Mouse (Mus musculus): ENCODE results near the gene Nradd. TPM values are rescaled to one million over a fixed set of nuclear protein-coding genes. Genes with fewer than 3 reads are reported as not detected.

Gene Nradd
- total RNA-seq, 2 experiments from 2014 or later = 0.92 to 1.2 TPM

DNA sequence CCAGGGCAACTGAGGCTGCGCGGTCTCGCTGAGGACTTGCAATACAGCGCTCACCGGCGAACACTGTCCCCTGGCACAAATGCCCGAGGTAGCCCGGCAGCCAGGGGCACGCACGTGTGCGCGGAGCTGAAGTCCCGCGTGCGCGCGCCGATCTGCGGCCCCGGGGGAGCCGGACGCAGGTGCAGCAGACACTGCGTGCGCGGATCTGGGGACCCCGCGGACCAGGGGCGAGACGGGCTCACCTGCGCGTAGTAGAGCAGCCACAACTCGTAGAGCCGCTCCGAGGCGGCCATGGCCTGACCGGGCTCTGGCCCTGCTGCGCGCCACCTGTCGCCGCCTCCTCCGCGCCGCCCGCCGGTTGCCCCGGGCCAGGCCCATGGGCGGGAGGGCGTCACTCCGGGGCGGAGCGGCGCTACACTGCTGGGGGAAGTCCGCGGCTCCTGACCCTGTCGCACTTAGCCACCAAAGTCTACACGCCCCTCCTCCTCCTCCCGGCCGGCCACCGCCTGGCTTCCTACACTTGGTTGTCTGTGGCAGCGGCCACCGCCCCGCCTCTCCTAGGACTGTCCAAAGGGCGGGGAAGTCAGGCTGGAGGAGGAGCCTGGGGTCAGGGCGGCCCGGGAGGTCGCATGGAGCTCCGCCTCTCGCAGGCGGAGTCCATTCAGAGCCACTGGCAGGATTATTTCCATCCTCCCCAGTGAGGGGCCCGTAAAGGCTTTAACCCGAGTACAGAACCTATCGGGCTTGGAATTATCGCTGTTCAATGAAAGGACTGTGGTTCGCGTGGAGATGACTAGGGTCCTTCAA, 29.6 kb upstream of the Nradd start, which contains the start of gene Nbeal2:
Gene Nbeal2, minus strand, starts transcription at position 507 of the 807 bp plus-strand sequence.
- intact Hi-C loops (cut with DNase I) = loop anchor here (2.0 kb wide), 1 partner anchor 19 kb away; no protein-coding TSS in a partner anchor
- DNase-seq = peak; percentile 91 to 93

- DNase-seq = no peak
- intact Hi-C loops (cut with DNase I) = loop anchor here (2.0 kb wide), 1 partner anchor 18 kb away; no protein-coding TSS in a partner anchor
Observed at GRCm38 (mm10) chr9:110652963-110653654, 28.9 kb upstream of the Nradd start.

DNA sequence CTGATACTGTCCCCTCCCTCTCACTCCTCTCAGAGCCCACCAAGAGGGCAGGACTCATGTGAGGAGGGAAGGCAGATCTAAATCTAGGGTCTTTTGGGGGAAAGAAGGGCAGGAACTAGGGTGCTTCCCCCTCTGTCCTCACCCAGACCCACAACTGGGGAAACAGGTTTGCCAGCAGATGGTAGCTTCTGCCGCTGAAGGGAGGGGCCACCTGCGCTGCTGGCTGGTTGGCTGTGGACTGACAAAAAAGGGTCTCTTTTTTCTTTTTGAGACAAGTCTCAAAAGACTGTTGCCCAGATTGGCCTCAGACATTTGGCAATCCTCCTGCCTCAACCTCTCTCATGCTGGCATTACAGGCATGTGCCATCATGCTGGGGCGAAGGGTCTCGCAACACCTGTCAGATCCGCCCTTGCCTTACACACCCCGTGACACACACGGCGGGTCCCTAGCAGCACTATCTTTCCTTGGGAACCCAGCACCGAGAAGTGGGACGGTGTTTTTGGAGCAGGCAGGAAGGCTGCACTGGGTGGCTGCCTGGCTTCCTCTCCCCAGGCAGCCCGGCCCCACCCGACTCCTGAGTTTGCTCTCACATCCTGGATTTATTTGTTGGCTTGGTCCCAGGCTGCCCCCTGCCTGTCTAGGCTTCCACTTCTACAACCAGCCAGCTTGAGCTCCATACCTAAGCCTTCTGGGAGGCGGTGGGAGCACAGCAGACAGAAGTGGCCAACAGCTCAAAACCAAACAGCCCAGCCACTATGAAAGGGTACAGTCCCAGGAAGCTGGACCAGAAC, 27.9 kb upstream of the Nradd start:
- intact Hi-C loops (cut with DNase I) = loop anchor here (2.0 kb wide), 1 partner anchor 17 kb away; no protein-coding TSS in a partner anchor

DNA sequence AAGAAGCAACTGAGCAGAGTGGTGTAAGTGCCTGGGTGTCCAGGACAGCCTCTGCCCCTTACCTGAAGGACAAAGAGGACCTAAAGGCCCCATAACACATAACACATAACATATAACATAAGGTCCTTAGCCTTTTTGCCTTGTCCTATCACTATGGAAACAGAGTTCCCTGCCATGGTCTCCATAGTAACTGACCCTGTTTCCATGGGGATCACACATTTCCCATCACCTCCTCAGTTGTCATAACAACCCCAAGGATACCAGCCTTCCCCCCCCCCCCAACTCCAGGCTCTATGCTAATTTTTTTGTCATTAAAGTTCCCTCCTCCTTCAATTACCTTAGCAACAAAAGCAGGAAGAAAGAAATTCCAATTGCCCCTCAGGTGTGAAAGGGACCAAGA, 25.5 kb upstream of the Nradd start:
- intact Hi-C loops (cut with DNase I) = loop anchor here (5.0 kb wide), 1 partner anchor 128 kb away; no protein-coding TSS in a partner anchor
- DNase-seq = no peak

More for the DNA sequence above, 27.9 kb upstream of the Nradd start:
- DNase-seq = peak; percentile 52

DNA sequence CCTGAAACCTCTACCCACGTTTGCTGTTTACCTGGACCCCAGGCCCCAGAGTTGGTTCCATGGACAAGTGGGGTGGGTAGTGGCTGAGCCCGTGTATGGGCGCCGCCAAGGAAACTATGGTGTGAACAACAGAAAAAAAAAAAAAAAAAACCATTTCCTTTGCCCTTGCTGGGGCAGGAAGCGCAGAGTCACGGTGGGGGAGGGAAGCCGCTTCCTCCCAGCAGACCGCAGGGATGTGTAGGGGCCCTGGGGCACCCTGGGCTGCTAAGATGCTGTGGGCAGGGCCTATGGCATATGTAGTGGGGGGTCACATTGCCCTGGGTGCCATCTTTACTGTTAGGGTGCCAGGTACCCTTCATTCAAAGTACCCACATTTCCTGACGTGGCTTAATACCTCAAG, 21.0 kb upstream of the Nradd start:
- DNase-seq = no peak
- intact Hi-C loops (cut with DNase I) = loop anchor here (5.0 kb wide), 1 partner anchor 132 kb away; no protein-coding TSS in a partner anchor

DNA sequence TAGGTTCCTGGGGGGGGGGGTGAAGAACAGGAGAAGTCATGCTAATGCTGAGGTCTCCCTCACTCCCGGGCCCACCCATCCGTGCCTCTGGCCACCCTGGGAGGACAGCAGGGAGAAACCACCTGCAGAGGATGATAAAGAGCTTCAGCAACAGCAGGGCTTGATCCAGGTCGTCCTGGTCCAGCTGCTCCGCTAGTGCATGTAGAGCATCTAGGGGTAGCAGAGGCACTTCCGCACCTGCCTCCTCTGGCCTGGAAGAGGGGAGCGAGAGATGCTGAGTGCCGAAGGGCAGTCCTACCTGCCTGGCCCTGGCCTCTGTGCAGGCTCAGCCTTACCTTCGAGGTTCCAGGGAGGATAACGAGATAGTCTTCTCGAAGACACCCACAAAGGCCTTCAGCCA, 20.0 kb upstream of the Nradd start:
- DNase-seq = no peak
- intact Hi-C loops (cut with DNase I) = no loop called here

GRCm38 (mm10) chr9:110643787-110644186, 19.5 kb upstream of the Nradd start:
- DNase-seq = no peak
- intact Hi-C loops (cut with DNase I) = no loop called here

GRCm38 (mm10) chr9:110642812-110643524, 18.7 kb upstream of the Nradd start:
- intact Hi-C loops (cut with DNase I) = no loop called here
- DNase-seq = no peak

DNA sequence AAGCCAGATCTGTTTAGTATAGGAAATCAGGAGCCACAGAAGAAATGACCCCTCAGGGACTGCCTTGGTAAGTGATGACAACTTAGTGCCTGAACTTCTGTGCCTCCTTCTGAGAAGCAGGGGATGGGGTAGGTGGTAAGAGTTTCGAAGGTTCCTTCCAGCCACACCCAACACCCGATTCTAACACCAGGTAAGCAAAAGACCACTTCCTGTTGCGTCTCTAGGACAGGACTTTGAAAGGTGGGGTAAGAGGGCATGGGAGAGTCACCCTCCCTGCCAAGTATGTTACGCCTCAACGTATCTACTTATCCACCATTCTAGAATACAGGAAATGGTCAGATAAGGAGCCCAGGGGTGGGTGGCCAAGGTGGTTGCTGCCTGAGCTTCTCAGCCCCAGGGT, 16.8 kb upstream of the Nradd start:
- intact Hi-C loops (cut with DNase I) = no loop called here
- DNase-seq = no peak

GRCm38 (mm10) chr9:110638611-110639021, 14.4 kb upstream of the Nradd start:
- DNase-seq = no peak
- intact Hi-C loops (cut with DNase I) = no loop called here

GRCm38 (mm10) chr9:110635225-110635624, 11.0 kb upstream of the Nradd start:
- intact Hi-C loops (cut with DNase I) = loop anchor here (1.0 to 2.0 kb wide), 5 partner anchors 18 to 236 kb away; no protein-coding TSS in a partner anchor

GRCm38 (mm10) chr9:110633882-110634281, 9.6 kb upstream of the Nradd start:
- intact Hi-C loops (cut with DNase I) = loop anchor here (2.0 kb wide), 3 partner anchors 19 to 237 kb away; no protein-coding TSS in a partner anchor
- no peak for DNase-seq

More at GRCm38 (mm10) chr9:110635225-110635624, 11.0 kb upstream of the Nradd start:
- peak; percentile 89 to 97 for DNase-seq

- intact Hi-C loops (cut with DNase I) = no loop called here
- DNase-seq = no peak
Observed at GRCm38 (mm10) chr9:110632671-110633070, 8.4 kb upstream of the Nradd start.

DNA sequence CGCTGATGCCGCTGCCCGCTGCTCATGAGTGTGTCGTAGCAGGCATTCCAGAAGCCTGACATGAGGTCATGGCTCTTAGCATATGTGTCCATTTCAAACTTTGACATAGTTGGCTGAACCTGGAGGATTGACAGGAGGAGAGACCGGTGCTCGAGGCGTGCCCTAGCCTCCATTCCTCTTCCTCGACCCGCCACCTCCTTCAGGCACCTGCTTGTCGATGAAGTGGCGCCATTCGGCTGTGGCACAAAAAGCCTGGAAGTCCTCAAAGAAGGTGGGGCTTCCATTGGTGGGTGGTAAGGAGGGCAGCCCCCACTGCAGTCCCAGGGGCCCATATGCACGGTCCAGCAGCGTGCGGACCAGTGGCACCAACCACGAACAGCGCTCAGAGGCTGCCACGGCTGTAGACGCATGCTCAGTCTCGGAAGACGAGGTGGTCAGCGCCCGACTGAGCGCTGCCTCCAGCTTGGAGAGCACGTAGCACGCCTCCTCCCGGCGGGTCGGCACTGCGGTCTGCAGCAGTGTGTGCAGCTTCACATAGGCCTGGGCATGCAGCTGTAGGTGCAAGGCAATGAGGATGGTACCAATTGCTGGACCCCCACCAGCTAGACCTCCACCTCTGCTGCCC, 7.5 kb upstream of the Nradd start:
- intact Hi-C loops (cut with DNase I) = no loop called here
- no peak for DNase-seq

DNA sequence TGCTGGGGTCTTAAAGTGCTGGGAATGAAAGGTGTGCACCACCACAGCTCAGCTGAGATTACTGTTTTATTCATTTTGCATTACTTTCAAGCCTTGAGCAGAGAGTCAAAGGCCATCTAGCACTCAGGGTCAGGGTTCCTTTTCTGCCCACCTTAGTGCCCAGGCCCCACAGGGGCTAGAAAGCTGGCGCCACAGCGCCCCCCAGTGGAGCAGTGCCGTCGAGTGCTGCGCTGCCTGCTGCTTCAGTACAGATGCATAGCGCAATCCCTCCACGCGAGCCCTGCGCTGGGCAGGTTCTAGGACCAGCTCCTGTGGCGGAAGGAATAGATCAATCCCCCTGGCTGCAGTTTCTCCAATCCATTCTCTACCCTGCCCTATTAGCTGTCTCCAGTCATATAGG, 6.9 kb upstream of the Nradd start:
- DNase-seq = peak; percentile 41 to 58
- intact Hi-C loops (cut with DNase I) = no loop called here

GRCm38 (mm10) chr9:110630171-110630570, 5.9 kb upstream of the Nradd start:
- no peak for DNase-seq
- intact Hi-C loops (cut with DNase I) = no loop called here

GRCm38 (mm10) chr9:110625350-110625908, 1.2 kb upstream of the Nradd start:
- intact Hi-C loops (cut with DNase I) = no loop called here

GRCm38 (mm10) chr9:110623416-110624195, 646 bp downstream of the Nradd start:
- intact Hi-C loops (cut with DNase I) = loop anchor here (5.0 kb wide), 1 partner anchor 176 kb away; no protein-coding TSS in a partner anchor
- DNase-seq = no peak

More at GRCm38 (mm10) chr9:110625350-110625908, 1.2 kb upstream of the Nradd start:
- DNase-seq = no peak
